Mouse (Mus musculus): Measurements from ENCODE around the gene Rab31.

Gene Rab31

GRCm38 (mm10) chr17:65739874-65740725 is 32.5 kb downstream of the Rab31 start:
- DNase-seq (ENCODE audit: low read depth, low spot score) = no peak

- DNase-seq (ENCODE audit: low read depth, low spot score) = no peak
Observed at GRCm38 (mm10) chr17:65737622-65738021, 34.9 kb downstream of the Rab31 start.

DNA sequence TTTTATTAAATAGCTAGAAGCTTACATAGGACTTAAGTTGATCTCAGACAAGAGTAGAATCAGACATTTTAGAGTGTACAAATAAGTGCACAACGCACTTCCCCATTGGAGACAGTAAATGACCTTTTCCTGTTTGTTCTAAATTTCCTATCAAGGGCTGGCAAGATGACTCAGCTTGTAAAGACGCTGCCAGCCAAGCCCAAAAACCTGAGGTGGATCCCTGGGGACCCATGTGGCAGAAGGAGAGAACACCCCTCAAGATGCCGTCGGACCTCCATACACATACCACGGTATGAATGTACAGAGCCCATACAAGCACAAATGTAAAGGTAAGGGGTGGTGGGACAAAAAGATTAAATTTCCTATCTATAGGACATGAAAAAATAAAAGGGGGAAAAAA is 35.4 kb downstream of the Rab31 start:
- no peak for DNase-seq (ENCODE audit: low read depth, low spot score)

DNA sequence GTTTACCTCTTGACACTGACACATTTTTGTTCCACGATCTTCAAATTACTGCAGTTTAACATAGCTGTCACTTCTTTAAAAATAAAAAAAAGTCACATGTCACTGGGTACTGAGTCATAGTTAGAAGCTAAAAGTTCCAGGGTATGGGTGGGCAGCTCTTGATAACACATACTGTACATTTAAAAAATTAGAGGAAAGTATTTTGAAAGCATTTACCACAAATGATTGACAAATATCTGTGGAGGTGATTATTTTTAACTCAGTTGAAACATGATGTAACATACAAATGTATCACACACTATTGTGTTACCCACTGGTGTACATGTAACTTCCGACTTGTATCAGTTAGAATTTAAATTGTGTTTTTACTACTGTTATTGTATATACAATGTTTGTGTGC is 37.5 kb downstream of the Rab31 start:
- DNase-seq (ENCODE audit: low read depth, low spot score) = no peak

GRCm38 (mm10) chr17:65732666-65733065 is 39.9 kb downstream of the Rab31 start:
- DNase-seq (ENCODE audit: low read depth, low spot score) = no peak

GRCm38 (mm10) chr17:65731710-65732109 is 40.8 kb downstream of the Rab31 start:
- DNase-seq (ENCODE audit: low read depth, low spot score) = no peak

- DNase-seq (ENCODE audit: low read depth, low spot score) = no peak
Observed at GRCm38 (mm10) chr17:65729945-65730741, 42.4 kb downstream of the Rab31 start.

- DNase-seq (ENCODE audit: low read depth, low spot score) = no peak
Observed at GRCm38 (mm10) chr17:65726755-65727154, 45.8 kb downstream of the Rab31 start.

DNA sequence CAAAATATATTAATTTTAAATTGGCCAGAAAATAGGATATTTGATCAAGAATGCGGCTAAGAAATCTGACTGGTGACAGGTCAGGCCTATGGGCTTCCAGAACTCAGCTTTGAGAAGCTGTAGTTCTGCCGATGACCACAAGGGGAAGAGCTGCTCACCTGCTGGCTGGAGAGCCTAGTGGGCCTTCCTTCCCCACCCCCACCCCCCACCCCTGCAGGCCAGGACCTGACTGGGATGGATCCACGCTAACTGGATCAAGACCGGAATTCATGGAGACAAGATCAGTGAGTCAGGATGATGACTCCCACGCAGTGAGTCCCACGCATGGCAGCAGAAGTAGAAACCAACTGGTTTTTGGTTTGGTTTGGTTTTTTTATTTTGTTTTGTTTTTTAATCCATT is 46.3 kb downstream of the Rab31 start:
- peak; percentile 43 for DNase-seq (ENCODE audit: low read depth, low spot score)

DNA sequence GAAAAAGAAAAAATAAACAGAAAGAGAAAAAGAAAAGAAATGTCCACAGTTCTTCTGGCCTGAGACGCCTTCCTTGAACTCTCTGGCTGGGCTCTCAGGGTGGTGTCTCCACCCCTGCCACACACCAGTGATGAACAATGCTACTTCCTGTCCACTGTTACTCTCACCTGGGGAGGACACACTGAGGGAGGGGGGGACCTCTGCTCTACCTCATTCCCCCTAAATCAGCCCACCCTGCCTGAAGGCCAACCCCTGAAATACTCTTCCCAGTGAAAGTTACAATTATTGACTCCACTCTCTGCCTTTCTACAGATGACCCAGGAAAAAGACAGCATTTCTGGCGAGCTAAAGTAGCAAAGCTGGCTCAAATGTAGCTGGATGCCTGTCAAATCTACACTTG is 46.7 kb downstream of the Rab31 start:
- DNase-seq (ENCODE audit: low read depth, low spot score) = no peak

GRCm38 (mm10) chr17:65725381-65725780 is 47.2 kb downstream of the Rab31 start:
- no peak for DNase-seq (ENCODE audit: low read depth, low spot score)

- peak; percentile 52 for DNase-seq (ENCODE audit: low read depth, low spot score)
Observed at GRCm38 (mm10) chr17:65724254-65724653, 48.3 kb downstream of the Rab31 start.

GRCm38 (mm10) chr17:65723633-65724032 is 48.9 kb downstream of the Rab31 start:
- DNase-seq (ENCODE audit: low read depth, low spot score) = no peak

DNA sequence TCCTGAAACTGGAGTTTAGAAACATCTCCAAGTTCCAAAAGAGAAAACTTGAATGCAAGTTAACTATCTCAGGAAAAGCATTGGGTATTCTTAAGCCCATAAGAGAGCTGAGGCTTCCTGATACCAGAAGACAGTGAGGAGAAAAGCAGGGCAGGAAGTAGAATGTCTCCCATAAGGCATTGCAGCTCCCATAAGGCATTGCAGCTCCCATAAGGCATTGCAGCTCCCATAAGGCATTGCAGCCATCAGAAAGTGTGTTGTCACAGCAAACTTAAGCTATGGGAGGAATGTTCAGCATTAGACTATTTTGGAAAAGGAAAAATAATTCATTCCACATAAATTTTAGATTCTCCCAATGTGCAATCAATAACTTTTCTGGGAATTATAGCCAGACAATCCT is 51.2 kb downstream of the Rab31 start:
- DNase-seq (ENCODE audit: low read depth, low spot score) = no peak

- DNase-seq (ENCODE audit: low read depth, low spot score) = no peak
Observed at GRCm38 (mm10) chr17:65719826-65720225, 52.7 kb downstream of the Rab31 start.

DNA sequence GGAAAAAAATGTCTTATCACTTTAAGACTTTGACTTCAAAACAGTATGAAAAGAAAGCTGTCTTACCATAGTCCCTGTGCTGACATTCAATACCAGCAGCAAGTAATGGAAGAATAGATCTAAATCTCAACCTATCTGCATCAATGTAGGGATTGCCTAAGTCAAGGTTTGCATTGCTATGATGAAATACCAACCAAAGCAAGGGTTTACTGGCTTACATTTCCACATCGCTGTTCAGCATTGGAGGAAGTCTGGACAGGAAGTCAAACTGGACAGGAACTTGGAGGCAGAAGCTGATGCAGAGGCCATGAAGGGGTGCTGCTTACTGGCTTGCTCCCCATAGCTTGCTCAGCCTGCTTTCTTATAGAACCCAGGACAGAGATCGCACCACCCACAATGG is 54.0 kb downstream of the Rab31 start:
- DNase-seq (ENCODE audit: low read depth, low spot score) = no peak

GRCm38 (mm10) chr17:65717658-65718199 is 54.8 kb downstream of the Rab31 start:
- DNase-seq (ENCODE audit: low read depth, low spot score) = no peak

DNA sequence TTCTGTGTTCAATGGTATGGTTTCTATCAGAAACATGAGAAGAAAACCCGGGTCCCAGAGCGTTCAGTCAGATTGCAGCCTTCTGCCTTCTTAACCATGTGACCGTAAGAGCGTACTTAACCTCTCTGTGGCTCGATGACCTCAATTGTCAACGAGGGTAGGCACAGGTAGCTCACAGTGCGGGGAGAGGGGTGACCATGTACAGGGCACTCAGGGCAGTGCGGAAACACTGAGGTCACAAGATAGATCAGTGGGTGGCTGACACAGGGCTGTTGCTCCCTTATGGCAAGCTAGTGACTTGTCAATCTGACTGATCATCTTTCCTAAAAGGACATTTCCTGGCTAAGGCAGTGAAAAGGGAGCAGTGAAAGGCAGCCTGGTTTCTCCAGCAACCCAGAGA is 58.5 kb downstream of the Rab31 start:
- no peak for DNase-seq (ENCODE audit: low read depth, low spot score)

- no peak for DNase-seq (ENCODE audit: low read depth, low spot score)
Observed at GRCm38 (mm10) chr17:65712861-65713535, 59.6 kb downstream of the Rab31 start.

- DNase-seq (ENCODE audit: low read depth, low spot score) = no peak
Observed at GRCm38 (mm10) chr17:65711779-65712178, 60.8 kb downstream of the Rab31 start.

GRCm38 (mm10) chr17:65710576-65710975 is 62.0 kb downstream of the Rab31 start:
- no peak for DNase-seq (ENCODE audit: low read depth, low spot score)

DNA sequence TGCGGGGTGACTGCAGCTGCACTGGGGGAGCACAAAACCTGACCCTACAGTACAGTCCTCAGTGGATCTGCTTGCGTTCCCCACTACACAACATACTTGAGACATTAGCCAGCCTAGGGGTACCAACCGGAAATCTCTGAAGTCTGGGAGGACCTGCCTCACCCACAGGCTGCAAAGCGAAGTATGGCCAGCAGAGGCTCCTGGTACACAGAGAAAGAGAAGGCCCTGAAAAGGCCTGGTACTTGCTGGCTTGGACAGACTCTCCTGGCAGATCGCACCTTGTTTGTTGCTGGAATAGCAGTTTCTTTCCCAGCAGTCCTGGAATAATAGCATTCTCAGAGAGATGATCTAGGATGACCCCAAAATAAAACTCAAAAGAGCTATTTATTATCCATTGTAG is 66.3 kb downstream of the Rab31 start:
- no peak for DNase-seq (ENCODE audit: low read depth, low spot score)

All from CD4-positive helper T cell, adult 2 months (primary cell).